Mouse (Mus musculus) lung, postnatal 14 days (tissue): ENCODE data around the gene Tpi1.
"Not testable (repeated sequence)": the region's sequence is repeated elsewhere in the genome, so short reads cannot be mapped to it uniquely, and the experiment has no call there.

Source experiments
- DNase-seq: peaks from one replicate; pipeline ENCODE4 v3.0.0; 2021

Gene Tpi1

DNA sequence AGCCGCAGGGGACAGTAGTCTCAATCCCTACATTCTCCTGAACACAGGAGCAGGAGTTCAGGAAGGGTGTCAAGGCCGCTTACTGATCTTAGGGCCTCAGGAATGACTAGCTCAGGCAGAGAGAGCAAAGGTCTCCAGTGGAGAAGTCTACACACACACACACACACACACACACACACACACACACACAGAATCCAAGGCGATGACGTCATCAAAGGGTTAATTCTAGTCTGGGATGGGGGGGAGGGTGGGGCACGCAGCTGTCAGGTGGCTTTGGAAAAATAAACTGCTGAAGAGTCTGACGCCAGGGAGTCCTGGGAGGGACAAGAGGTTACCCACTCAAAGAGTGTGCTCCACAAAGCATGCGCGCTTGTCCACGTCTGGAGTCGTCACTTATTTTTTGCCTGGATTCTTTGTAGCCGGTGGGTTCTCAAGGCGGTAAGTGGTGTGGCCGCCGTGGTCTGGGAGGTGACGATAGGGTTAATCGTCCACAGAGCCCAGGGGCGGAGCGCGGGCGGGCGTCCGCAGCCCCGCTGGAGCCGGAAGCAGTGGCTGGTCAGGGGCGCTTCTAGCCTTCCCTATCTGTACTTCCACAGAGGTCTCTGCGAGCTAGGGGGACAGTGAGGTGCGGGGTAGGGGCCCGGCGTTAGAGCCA is 5.6 kb downstream of the Tpi1 start, which contains the start of gene Spsb2:
Spsb2 (plus strand) TSS at position 304 of the 655 bp plus-strand sequence.
- peak; percentile 78 for DNase-seq

DNA sequence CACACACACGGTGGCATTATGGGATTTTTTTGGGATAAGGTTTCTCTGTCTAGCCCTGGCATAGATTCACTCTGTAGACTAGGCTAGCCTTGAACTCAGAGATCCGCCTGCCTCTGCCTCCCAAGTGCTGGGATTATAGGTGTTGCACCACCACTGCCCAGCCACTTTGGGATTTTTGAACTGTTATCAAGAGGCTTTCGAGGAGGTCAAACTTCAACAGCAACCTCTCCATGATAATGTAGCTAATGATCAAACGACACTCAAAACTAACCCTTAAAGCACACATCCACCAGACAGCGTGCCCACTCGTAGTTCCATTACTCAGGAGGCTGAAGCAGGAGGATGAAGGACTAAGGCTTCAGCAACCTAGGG is 6.1 kb downstream of the Tpi1 start:
- no peak for DNase-seq

- no peak for DNase-seq
These were observed 6.7 kb downstream of the Tpi1 start for GRCm38 (mm10) chr6:124807366-124807765.

- no peak for DNase-seq
These were observed 7.5 kb downstream of the Tpi1 start for GRCm38 (mm10) chr6:124806446-124807140.

GRCm38 (mm10) chr6:124805341-124806321 is 8.5 kb downstream of the Tpi1 start:
- DNase-seq: peak; percentile 93

GRCm38 (mm10) chr6:124804341-124804740 is 9.8 kb downstream of the Tpi1 start:
- no peak for DNase-seq

DNA sequence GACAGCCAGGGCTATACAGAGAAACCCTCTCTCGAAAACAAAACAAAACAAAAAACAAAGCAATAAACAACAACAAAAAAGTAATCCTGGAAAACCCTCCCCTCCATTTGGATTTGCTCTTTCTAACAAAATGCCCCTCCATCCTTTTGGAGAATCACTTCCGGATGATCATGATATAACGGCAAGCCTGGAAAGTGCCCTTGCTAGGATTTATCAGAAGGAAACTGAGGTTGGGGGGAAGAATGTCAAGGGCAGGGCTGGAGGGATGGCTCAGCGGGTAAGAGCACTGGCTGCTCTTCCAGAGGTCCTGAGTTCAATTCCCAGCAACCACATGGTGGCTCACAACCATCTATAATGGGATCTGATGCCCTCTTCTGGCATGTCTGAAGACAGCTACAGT is 10.4 kb downstream of the Tpi1 start:
- DNase-seq: not testable (repeated sequence)

GRCm38 (mm10) chr6:124803061-124803460 is 11.0 kb downstream of the Tpi1 start:
- no peak for DNase-seq

GRCm38 (mm10) chr6:124802400-124802799 is 11.7 kb downstream of the Tpi1 start:
- not testable (repeated sequence) for DNase-seq

DNA sequence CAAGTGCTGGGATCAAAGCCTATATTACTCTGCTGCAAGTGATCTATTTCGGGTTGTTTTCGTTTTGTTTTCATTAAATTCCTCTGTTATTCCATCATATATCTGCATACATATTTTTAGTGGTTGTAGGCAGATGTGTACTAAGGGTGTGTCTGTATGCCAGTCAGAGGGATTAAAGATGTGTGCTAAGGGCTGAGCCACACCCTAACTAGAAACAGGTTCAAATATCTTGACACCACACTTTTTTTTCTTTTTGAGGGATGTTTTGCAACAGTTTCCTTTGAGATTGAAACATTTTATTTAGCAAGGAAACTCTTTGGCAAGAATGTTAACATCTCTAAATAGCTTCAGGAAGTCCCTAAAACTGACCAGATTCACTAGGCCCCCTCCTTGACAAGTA is 17.9 kb downstream of the Tpi1 start:
- DNase-seq: no peak

GRCm38 (mm10) chr6:124795781-124796180 is 18.3 kb downstream of the Tpi1 start:
- no peak for DNase-seq

DNA sequence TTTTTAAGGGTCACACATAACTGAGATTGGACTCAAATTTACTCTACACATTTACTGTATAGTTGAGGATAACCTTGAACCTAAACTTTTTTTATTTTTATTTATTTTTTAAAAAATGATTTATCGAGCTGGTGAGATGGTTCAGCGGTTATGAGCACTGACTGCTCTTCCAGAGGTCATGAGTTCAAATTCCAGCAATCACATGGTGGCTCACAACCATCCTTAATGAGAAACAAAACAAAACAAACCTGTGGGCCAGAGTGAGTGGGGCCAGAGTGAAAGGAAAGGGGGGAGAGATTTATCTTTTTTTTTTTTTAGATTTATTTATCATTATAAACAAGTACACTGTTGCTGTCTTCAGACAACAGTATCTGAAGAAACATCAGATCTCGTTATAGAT is 22.2 kb downstream of the Tpi1 start:
- DNase-seq: no peak

- DNase-seq: no peak
These were observed 24.0 kb downstream of the Tpi1 start for GRCm38 (mm10) chr6:124790121-124790520.

- DNase-seq: no peak
These were observed 24.6 kb downstream of the Tpi1 start for GRCm38 (mm10) chr6:124789519-124789918.

- DNase-seq: no peak
These were observed 26.4 kb downstream of the Tpi1 start for GRCm38 (mm10) chr6:124787722-124788121.

- DNase-seq: no peak
These were observed 27.2 kb downstream of the Tpi1 start for GRCm38 (mm10) chr6:124786756-124787420.

- DNase-seq: peak; percentile 31
These were observed 31.7 kb downstream of the Tpi1 start for GRCm38 (mm10) chr6:124782436-124782835.

- DNase-seq: no peak
These were observed 33.2 kb downstream of the Tpi1 start for GRCm38 (mm10) chr6:124780917-124781316.

- no peak for DNase-seq
These were observed 34.1 kb downstream of the Tpi1 start for GRCm38 (mm10) chr6:124779984-124780416.

- peak; percentile 41 for DNase-seq
These were observed 34.7 kb downstream of the Tpi1 start, which contains the start of gene Lrrc23 for GRCm38 (mm10) chr6:124779222-124779983. Lrrc23 (minus strand) TSS chr6:124779727.

- no peak for DNase-seq
These were observed 43.6 kb downstream of the Tpi1 start for GRCm38 (mm10) chr6:124770511-124770910.

- no peak for DNase-seq
These were observed 44.1 kb downstream of the Tpi1 start for GRCm38 (mm10) chr6:124770013-124770412.
